Mouse (Mus musculus) spleen, adult 2 months (tissue): Measurements from ENCODE around the gene Cpsf4l.

Source experiments
- CTCF ChIP-seq: fragments of 200-500 bp; IDR thresholded peaks from 2 replicates; pipeline ENCODE4 v1.5.1; 2011; ENCODE audit warnings: mild to moderate bottlenecking, inconsistent platforms; ENCODE audit not compliant: insufficient read depth, insufficient read length, insufficient replicate concordance; ENCODE audit errors: extremely low read depth
- POLR2A ChIP-seq: fragments of 200-500 bp; IDR thresholded peaks from 2 replicates; pipeline ENCODE4 v1.6.1; 2011; ENCODE audit warnings: low read depth, low read length, inconsistent platforms

GRCm38 (mm10) chr11:113756578-113756977 lies 46.8 kb upstream of the Cpsf4l start:
- TF ChIP-seq POLR2A: no peak
- no peak for TF ChIP-seq CTCF
